Mouse (Mus musculus) liver, postnatal 0 days (tissue): ENCODE results near the gene Spsb2.

Source experiments
- CTCF ChIP-seq: sonication (generic); IDR thresholded peaks from 2 replicates; pipeline ENCODE4 v1.5.1; 2016; ENCODE audit warnings: antibody characterized with exemption, low read depth
- EP300 ChIP-seq: IDR thresholded peaks from 2 replicates; pipeline ENCODE4 v1.6.1; 2016; ENCODE audit warnings: antibody characterized with exemption, low read depth, mild to moderate bottlenecking

DNA sequence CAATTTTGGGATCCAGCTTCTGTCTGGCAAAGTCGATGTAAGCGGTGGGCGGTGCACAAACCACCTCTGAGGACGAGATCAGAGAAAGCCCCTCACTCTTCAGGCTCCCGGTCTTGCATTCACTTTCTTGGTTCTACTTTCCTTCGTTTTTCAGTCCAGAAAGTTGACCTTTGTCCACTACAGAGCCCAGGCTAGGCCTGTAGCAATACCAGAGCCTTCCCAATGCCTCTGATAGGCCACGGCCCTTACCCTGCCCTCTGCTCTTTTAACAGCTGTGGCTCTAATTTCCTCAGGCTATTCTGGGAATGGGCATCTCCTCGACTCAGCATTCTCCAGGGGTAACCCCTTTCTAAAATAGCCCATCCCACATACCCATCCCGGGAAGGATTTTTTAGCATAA is 4.4 kb downstream of the Spsb2 start:
- no peak for TF ChIP-seq CTCF
- TF ChIP-seq EP300: no peak
